Mouse (Mus musculus): Measurements from ENCODE around the gene Scyl1.

Scyl1 gene

GRCm38 (mm10) chr19:5802787-5803040 lies 31.5 kb upstream of the Scyl1 start:
- DNase-seq: no peak

- DNase-seq: peak; percentile 95 to 96
Observed at GRCm38 (mm10) chr19:5802011-5802786, 31.0 kb upstream of the Scyl1 start.

- no peak for DNase-seq
Observed at GRCm38 (mm10) chr19:5801432-5801964, 30.3 kb upstream of the Scyl1 start.

GRCm38 (mm10) chr19:5800632-5801431 lies 29.6 kb upstream of the Scyl1 start:
- peak in 1 of 2 experiments; percentile 41 for DNase-seq

DNA sequence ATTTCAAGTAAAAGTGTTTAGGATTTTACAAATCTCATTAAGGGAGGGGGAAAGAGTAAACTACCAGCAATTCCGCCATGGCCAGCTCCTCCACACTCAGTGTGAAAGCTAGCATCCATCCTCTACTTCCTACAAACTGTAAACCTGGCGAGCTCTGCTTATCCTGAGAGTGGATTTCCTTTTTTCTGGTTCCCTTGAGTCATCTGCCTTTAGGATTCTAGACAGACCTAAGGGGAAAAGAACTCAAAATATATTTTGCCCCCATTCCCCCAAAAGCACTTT lies 29.1 kb upstream of the Scyl1 start:
- peak in 1 of 2 experiments; percentile 31 for DNase-seq

DNA sequence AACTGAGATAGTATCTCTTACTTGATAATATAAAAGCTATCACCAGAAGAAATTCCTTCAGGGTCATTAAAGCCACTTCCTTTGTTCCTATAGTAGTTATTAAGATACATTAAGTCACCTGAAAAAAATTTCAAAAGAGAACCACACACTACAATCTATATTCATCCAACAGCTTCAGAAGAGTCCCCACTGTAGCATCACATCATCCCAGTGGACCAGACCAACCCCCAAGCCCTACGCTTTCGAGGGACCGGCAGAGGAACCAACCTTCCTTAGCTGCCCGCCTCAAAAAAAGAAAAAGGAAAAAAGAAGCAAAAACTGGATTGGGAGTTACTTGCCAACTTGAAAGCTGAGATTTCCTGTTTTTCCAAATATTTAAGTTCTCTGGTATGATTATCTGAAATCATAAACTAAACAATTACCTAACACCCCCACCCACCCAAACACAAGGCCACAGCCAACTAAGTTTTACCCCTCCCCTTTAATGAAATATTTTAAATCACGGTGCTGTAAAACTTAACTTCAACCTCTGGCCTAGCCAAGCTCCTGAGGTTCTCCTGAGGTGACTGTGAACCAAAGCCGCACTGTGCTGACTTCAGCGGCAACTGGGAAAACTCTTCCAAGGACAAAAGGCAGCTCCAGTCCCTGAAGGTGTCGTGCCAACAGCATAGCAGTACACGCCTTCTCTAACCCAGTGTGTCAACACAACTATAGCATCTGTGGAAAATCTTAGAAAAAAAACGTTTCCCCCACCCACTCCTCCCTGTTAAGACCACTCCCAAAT lies 28.5 kb upstream of the Scyl1 start:
- peak in 1 of 2 experiments; percentile 28 for DNase-seq

DNA sequence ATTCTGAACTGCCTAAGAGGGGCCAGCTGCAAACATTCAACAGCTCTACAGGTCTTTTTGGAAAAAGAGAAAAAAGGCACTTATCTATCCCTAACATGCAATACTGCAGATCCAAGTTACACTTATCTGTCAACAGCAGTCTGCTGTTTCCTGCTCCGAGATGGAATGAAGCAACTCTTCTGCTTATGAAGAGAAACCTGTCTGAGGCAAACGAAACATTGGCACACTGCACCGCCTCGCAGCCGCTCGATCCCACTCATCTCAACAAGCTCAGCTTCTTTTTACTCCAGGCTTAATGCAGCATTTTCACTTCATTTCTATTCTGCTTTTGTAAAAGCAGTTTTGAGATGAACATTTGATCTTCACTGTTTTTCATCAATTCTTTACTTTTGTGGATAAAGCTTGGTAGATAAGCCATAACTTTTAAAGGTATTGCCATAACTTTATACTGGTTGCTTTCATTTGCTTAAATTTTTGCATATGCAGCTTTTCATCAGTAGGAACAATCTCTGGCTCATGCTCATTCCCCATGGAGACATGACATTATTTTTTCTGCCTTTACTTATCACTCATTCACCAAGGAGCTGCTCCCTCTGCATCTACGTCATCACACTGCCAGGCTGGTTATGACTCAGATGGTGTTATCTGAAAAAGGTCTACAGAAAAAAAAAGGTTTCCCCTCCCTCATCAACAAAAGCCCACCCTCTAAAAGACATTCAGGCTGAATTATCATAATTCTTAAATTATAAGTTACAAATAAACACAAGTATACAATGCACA lies 27.7 kb upstream of the Scyl1 start:
- DNase-seq: peak in 1 of 2 experiments; percentile 49

DNA sequence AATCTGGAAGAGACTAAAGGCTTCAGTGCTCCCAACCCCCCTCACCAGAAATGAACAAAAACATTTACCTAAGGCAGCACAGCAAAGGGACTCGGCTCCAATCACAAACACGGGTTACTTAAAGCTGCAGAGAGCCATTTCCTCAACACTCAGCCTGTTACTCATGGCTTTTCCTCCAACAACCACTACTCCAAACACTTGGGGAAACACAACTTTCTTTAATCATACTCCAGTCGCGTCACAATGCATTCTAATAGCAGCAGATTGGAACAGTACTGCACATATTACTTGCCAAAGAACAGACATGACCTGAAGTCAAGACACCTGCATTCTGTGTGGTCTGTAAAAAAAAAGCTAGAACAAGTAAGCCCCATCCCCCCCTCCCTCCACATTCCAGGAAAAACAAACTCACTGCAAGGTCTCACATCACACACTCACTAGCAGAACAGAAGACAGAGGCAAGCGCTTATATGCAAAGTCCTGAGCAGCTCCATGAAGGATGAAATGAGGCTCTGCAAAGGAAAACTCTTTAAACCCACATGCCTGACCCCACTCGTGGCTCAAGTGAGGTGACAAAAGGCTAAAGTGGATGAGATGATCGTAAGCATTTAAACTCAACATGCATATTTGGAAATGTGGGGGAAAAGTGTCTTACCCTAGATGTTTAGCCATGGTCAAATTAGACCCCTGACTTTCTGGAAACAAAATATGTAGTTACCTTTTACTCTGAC lies 26.3 kb upstream of the Scyl1 start:
- no peak for DNase-seq

DNA sequence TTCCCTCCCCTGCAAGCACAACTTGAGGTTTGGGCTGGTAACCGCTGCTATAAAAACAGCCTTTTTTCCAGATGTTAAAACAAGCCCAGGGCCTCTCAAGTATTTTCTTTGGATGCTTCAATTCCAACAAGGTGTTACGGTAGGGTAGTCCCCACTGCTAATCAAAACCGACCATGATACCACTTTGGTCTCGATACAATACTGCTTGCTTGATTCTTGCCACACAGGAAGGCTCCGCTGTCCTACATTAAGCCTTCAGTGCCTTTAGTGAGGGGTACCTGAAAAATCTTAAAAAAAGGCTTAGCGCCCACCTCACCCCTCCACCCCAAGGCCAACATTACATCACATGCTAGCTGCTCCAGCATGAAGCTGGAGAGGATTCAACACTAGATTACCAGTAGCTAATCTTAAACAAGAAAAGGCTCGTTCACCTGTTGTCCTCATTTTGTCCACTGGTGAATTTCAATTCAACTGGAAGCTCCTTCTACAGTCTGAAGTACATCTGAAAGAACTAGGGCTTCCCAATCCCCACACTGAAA lies 25.4 kb upstream of the Scyl1 start:
- DNase-seq: no peak

- no peak for DNase-seq
Observed at GRCm38 (mm10) chr19:5795668-5796572, 24.7 kb upstream of the Scyl1 start.

DNA sequence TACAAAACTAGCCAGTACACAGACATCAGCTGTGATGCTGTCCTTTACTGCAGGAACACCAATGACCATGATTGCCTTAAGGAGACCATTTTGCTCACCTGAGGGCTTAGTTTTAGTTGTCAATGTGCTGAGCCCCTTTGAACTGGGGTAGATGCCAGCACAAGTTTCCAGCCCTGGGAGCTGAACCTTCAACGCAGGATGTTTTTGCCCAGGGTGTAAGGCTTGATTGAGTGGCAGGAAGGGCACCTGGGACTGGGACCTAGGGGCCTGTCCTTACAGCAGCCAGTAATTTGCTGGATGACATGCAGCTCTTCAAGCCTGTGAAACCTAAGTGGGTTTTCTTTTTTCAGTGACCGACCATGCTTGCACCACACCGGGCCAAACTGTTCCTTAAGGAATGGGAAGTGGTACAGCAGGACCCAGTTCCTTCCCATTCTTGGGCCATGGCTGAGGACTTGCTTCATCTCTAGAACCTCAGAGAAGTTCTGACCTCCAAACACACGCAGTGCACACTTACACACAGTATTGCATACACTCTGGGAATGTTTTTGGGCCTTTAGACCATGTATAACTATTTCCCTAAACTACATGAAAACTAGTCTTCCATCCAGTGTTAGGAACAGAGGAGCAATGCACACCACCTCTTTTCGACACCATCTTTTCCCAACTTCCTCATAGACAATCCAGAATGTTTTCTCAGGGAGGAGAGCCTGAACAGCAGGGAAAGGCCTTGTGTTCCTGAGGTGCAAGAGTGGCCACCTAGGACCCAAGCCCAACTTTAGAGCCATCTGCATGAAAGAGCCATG lies 23.8 kb upstream of the Scyl1 start:
- DNase-seq: peak in 1 of 2 experiments; percentile 75

GRCm38 (mm10) chr19:5793917-5794770 lies 22.9 kb upstream of the Scyl1 start:
- DNase-seq: peak in 1 of 2 experiments; percentile 49

GRCm38 (mm10) chr19:5793116-5793515 lies 21.9 kb upstream of the Scyl1 start:
- DNase-seq: peak; percentile 78 to 79

DNA sequence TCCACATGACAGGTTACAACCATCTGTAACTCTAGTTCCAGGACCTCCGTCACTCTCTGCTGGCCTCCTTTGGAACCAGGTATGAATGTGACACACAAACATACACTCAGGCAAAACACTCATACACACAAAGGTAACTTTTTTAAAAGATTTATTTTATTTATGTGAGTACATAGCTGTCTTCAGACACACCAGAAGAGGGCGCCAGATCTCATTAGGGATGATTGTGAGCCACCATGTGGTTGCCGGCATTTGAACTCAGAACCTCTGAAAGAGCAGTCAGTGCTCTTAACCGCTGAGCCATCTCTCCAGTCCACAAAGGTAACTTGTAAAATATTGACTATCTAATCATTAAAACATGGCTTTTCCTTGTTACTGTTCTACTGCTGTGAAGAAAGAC lies 20.1 kb upstream of the Scyl1 start:
- DNase-seq: no peak

GRCm38 (mm10) chr19:5789066-5789465 lies 17.8 kb upstream of the Scyl1 start:
- no peak for DNase-seq

- no peak for DNase-seq
Observed at GRCm38 (mm10) chr19:5788620-5789019, 17.4 kb upstream of the Scyl1 start.

DNA sequence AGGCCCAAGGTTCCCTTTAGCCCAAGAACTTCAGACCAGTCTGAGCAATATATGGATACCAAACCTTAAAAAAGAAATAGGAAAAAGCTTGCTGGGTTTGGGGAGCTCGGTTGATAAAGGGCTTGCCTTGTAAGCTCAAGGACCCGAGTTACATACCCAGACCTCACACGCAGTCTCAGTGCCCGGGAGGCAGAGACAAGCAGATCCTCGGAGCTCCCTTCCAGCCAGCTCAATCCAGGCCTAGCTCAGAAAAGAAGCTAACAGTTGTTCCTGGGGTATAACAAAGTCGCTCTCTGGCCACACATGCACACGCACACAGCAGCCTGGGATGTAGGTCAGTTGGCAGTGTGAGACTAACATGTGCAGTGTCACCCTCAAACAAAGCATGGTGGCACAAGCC lies 16.7 kb upstream of the Scyl1 start:
- no peak for DNase-seq

GRCm38 (mm10) chr19:5787128-5787635 lies 16.0 kb upstream of the Scyl1 start:
- peak; percentile 86 to 92 for DNase-seq
